Mouse (Mus musculus): ENCODE data around the gene Hs1bp3.
A peak's percentile ranks its signal among the peaks of the same experiment; 100 is the strongest.

- TF ChIP-seq CTCF (IDR thresholded peaks at IDR 0.05; ENCODE audit: low read depth) (0 out of 2 replicates have a peak, but pooled peaks have one; percentile 4), EP300 (IDR thresholded peaks at IDR 0.05; ENCODE audit: low read depth) (no peak)
Observed at GRCm38 (mm10) chr12:8301841-8302431, 11.3 kb upstream of the Hs1bp3 start, which contains the start of gene Gdf7.
